Mouse (Mus musculus) left cerebral cortex, postnatal 10 days (tissue): ENCODE measurements around the gene Pou3f3. TPM values are rescaled to one million over a fixed set of nuclear protein-coding genes. Genes with fewer than 3 reads are reported as not detected.

Source experiments
- DNase-seq, 2 experiments: peaks; one replicate each; pipeline ENCODE4 v3.0.0; 2021 to 2022; ENCODE audit warnings: low spot score in 2 of 2, mixed read lengths in 1 of 2; ENCODE audit errors: extremely low spot score in 1 of 2
- intact Hi-C: fragments of 180-260 bp; cut with DNase I; formaldehyde crosslinking; loops from one replicate; pipeline ENCODE4 v1.15.1; 2025
- total RNA-seq, 2 experiments: library from RNA; stranded (reverse); gene quantifications; 2 replicates each; pipeline ENCODE4 v1.2.3; 2021

The Pou3f3 gene
- total RNA-seq, 2 experiments from 2014 or later: 57.3 to 66.7 TPM

GRCm38 (mm10) chr1:42704981-42705810 is 9.6 kb downstream of the Pou3f3 start:
- no peak for DNase-seq
- intact Hi-C loops: no loop called here

GRCm38 (mm10) chr1:42705811-42706160 is 10.2 kb downstream of the Pou3f3 start:
- intact Hi-C loops: no loop called here
- DNase-seq: no peak

GRCm38 (mm10) chr1:42707196-42707595 is 11.6 kb downstream of the Pou3f3 start:
- intact Hi-C loops: no loop called here
- no peak for DNase-seq

- intact Hi-C loops: no loop called here
- DNase-seq: no peak
Observed at GRCm38 (mm10) chr1:42707611-42708130, 12.1 kb downstream of the Pou3f3 start.

- intact Hi-C loops: no loop called here
- DNase-seq: no peak
Observed at GRCm38 (mm10) chr1:42709024-42709423, 13.5 kb downstream of the Pou3f3 start.

- intact Hi-C loops: loop anchor here (5.0 to 10.0 kb wide), 3 partner anchors 1435 to 1825 kb away; no protein-coding TSS in a partner anchor
- no peak for DNase-seq
Observed at GRCm38 (mm10) chr1:42709431-42710160, 14.0 kb downstream of the Pou3f3 start.

GRCm38 (mm10) chr1:42710234-42710633 is 14.7 kb downstream of the Pou3f3 start:
- intact Hi-C loops: loop anchor here (5.0 to 10.0 kb wide), 3 partner anchors 1435 to 1825 kb away; no protein-coding TSS in a partner anchor
- DNase-seq: no peak

GRCm38 (mm10) chr1:42710995-42711394 is 15.4 kb downstream of the Pou3f3 start:
- intact Hi-C loops: loop anchor here (5.0 to 10.0 kb wide), 3 partner anchors 1436 to 1826 kb away; no protein-coding TSS in a partner anchor
- no peak for DNase-seq

GRCm38 (mm10) chr1:42711456-42712310 is 16.1 kb downstream of the Pou3f3 start:
- intact Hi-C loops: loop anchor here (5.0 to 10.0 kb wide), 3 partner anchors 1437 to 1827 kb away; no protein-coding TSS in a partner anchor
- DNase-seq: no peak

GRCm38 (mm10) chr1:42712311-42712690 is 16.7 kb downstream of the Pou3f3 start:
- no peak for DNase-seq
- intact Hi-C loops: loop anchor here (5.0 to 10.0 kb wide), 3 partner anchors 1438 to 1828 kb away; no protein-coding TSS in a partner anchor

- intact Hi-C loops: loop anchor here (5.0 to 10.0 kb wide), 3 partner anchors 1439 to 1829 kb away; no protein-coding TSS in a partner anchor
Observed at GRCm38 (mm10) chr1:42713104-42713932, 17.8 kb downstream of the Pou3f3 start.

GRCm38 (mm10) chr1:42714016-42714931 is 18.7 kb downstream of the Pou3f3 start:
- DNase-seq: peak in 1 of 2 experiments; percentile 71
- intact Hi-C loops: loop anchor here (5.0 to 10.0 kb wide), 3 partner anchors 1439 to 1829 kb away; no protein-coding TSS in a partner anchor

More at GRCm38 (mm10) chr1:42713104-42713932, 17.8 kb downstream of the Pou3f3 start:
- peak in 1 of 2 experiments; percentile 48 for DNase-seq

- intact Hi-C loops: loop anchor here (10.0 kb wide), 2 partner anchors 1444 to 1834 kb away; no protein-coding TSS in a partner anchor
- DNase-seq: no peak
Observed at GRCm38 (mm10) chr1:42718549-42718948, 23.0 kb downstream of the Pou3f3 start.

- intact Hi-C loops: no loop called here
- DNase-seq: no peak
Observed at GRCm38 (mm10) chr1:42721353-42721752, 25.8 kb downstream of the Pou3f3 start.

GRCm38 (mm10) chr1:42723769-42724300 is 28.3 kb downstream of the Pou3f3 start:
- no peak for DNase-seq
- intact Hi-C loops: no loop called here

- intact Hi-C loops: no loop called here
- no peak for DNase-seq
Observed at GRCm38 (mm10) chr1:42724881-42725280, 29.3 kb downstream of the Pou3f3 start.
